Mouse (Mus musculus) gastrocnemius, postnatal 14 days (tissue): Measurements from ENCODE around the gene Edc3. TPM values are rescaled to one million over a fixed set of nuclear protein-coding genes. Genes with fewer than 3 reads are reported as not detected.

Experiments used
- DNase-seq: peaks from one replicate; pipeline ENCODE4 v3.0.0; 2021; ENCODE audit warnings: mixed read lengths
- intact Hi-C: fragments of 180-260 bp; cut with DNase I; formaldehyde crosslinking; loops from one replicate; pipeline ENCODE4 v1.15.1; 2025; ENCODE audit warnings: low total_unique reads
- total RNA-seq, 2 experiments: library from RNA; stranded (reverse); gene quantifications; 2 replicates each; pipeline ENCODE4 v1.2.3; 2021

The Edc3 gene
- total RNA-seq, 2 experiments from 2014 or later: 6.4 to 6.7 TPM

DNA sequence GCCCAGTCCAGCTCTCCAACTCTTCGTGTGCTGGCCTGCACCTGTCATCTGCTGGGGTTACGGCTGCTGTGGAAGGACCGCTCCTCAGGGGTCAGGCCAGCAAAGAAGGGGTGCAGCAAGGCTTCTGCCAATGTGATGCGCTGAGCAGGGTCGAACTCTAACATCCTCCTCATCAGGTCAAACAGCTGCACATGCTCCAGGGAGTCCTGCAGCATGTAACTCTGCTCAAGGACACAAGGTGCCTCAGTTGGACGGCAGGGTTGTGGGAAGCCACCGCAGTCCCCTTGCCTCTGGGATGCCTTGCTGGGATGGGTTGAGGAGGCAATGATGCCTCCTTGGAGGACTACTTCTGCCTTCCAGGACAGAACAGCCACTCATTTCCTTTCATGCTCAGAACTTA is 42.6 kb downstream of the Edc3 start:
- DNase-seq: no peak
- intact Hi-C loops: loop anchor here (10.0 kb wide), 1 partner anchor 206 kb away; no protein-coding TSS in a partner anchor

- no peak for DNase-seq
- intact Hi-C loops: loop anchor here (10.0 kb wide), 1 partner anchor 213 kb away; no protein-coding TSS in a partner anchor
Measured at GRCm38 (mm10) chr9:57757578-57757977, 49.2 kb downstream of the Edc3 start.

DNA sequence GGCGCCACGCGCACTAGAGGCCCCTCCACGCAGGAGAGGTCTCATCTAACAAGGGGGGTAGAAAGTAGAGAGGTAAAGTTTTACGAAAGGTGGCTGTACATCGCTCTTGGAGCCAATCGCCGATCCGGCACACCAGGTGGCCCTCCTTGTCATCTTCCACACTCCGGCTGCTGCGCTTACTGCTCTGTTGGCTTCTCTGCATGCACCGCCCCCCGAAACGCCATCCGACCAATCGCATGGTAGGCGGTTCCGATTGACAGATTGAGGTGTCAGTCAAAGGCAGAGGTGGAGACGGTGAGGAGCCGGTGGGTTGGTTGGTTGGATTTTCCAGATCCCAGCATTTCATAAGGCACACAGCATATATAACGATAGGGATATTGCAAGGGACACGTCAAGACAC is 50.2 kb downstream of the Edc3 start:
- intact Hi-C loops: loop anchor here (10.0 kb wide), 1 partner anchor 214 kb away; no protein-coding TSS in a partner anchor

GRCm38 (mm10) chr9:57759289-57759688 is 50.9 kb downstream of the Edc3 start:
- intact Hi-C loops: loop anchor here (10.0 kb wide), 1 partner anchor 214 kb away; no protein-coding TSS in a partner anchor
- DNase-seq: peak; percentile 79

More for the DNA sequence above, 50.2 kb downstream of the Edc3 start:
- DNase-seq: no peak

DNA sequence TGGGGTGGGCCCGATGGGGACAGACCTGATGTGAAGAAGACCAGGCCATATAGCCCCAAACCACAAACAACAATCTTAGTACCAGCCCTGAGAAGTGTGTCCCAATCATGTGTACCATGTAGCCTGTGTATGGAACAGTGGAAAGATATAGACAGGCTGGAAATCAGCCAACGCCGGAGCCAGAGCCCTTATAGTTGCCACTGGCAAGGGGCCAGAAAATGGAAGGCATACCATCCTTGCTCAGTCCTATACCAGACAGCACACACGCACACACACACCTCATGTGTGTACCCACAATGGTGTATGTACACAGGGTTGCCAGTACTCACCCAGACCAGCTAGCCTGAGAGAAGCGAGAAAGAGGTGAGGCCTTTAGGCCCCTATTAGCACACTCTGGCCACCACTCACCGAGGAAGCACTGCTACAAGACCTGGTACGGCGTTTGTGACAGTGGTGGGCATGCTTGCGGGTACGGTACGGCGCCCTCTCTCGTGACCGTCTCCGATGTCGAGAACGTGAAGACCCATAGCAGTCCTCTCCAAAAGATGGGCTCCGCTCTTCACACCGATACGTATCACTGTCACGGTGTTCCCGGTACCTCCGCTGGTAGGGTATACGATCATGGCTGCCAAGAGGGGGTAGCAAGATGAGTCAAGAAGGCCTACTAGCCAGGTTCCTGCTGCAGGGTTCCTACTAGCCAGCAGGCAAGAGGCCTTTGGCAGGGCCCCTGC is 52.2 kb downstream of the Edc3 start:
- intact Hi-C loops: no loop called here
- no peak for DNase-seq

GRCm38 (mm10) chr9:57761563-57762551 is 53.5 kb downstream of the Edc3 start:
- intact Hi-C loops: no loop called here

GRCm38 (mm10) chr9:57762563-57762991 is 54.2 kb downstream of the Edc3 start:
- intact Hi-C loops: no loop called here
- peak; percentile 40 for DNase-seq

More at GRCm38 (mm10) chr9:57761563-57762551, 53.5 kb downstream of the Edc3 start:
- DNase-seq: peak; percentile 51

GRCm38 (mm10) chr9:57764147-57764973 is 56.0 kb downstream of the Edc3 start:
- intact Hi-C loops: no loop called here
- DNase-seq: peak; percentile 84

- intact Hi-C loops: no loop called here
- DNase-seq: peak; percentile 97
Measured at GRCm38 (mm10) chr9:57764974-57765363, 56.6 kb downstream of the Edc3 start.

GRCm38 (mm10) chr9:57765364-57766351 is 57.3 kb downstream of the Edc3 start, which contains the start of gene Clk3:
Clk3 (minus strand) TSS chr9:57765860.
- intact Hi-C loops: no loop called here
- peak; percentile 75 for DNase-seq

- DNase-seq: no peak
- intact Hi-C loops: no loop called here
Measured at GRCm38 (mm10) chr9:57766431-57766830, 58.1 kb downstream of the Edc3 start.

GRCm38 (mm10) chr9:57767231-57767630 is 58.9 kb downstream of the Edc3 start:
- no peak for DNase-seq
- intact Hi-C loops: no loop called here

DNA sequence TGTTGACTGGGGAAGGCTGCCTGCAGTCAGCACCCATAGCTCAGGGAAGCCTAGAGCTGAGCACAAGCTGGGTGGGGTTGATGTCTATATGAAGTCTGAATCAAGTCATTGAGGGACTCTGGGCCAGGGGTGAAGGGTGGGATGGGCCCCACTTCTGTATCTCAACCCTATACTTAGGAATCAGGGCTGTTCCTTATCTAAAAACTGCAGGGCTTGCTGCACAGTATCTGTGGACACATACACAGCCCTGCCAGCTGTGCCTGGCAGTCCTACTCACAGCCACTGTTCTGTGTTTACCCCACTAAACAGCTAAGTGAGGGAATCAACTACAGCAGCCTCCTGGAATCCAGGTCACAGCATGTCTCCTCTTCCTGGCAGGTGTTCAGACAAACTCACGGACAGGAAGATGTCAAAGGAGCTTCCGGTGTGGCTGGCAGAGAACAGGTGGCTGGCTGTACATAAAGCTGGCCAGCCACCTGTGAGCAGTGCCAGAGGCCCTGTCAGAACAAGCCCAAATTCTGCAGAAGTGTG is 61.3 kb downstream of the Edc3 start:
- intact Hi-C loops: loop anchor here (10.0 kb wide), 2 partner anchors 65 to 225 kb away; partner anchors contain the start of gene Arid3b
- DNase-seq: no peak

DNA sequence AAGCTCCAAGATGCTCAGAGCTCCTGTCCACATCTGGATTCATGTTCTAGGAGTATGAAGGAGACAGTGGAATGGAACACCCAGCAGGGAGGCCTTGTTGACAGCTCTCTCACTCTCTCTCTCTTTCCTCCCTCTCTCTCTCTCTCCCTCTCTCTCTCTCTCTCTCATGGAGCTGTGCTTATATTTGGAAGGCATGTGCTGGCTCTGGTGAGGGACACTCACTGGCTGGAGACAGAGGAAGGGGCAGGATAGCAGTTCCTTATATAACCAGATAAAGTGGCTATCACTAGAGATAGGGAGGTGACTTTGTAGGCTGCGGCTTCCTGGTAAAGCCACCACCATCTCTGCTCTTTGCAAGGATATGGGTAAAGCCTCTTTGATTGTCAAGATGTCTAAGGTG is 61.9 kb downstream of the Edc3 start:
- intact Hi-C loops: loop anchor here (10.0 kb wide), 2 partner anchors 65 to 225 kb away; partner anchors contain the start of gene Arid3b

DNA sequence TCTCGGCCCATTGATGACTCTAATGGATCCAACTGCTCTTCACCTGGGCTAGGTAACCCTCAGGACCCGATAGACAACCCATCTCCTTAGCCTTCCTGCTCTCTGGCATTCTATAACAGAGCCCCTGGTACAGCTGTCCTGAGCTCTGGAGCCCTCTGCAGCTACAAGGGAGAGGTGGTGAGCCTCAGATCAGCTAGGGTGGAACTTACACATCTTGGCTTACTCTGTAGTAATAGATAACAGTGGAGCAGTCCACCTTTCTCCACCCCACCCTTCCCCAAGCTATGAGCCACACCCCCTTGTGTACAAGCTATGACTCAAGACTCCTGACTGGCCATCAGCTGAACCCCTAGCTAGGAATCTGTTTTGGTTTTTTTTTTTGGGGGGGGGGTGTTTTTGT is 62.5 kb downstream of the Edc3 start:
- intact Hi-C loops: loop anchor here (10.0 kb wide), 2 partner anchors 64 to 224 kb away; partner anchors contain the start of gene Arid3b
- DNase-seq: no peak

More for the DNA sequence above, 61.9 kb downstream of the Edc3 start:
- no peak for DNase-seq

GRCm38 (mm10) chr9:57773754-57774153 is 65.4 kb downstream of the Edc3 start:
- DNase-seq: no peak
- intact Hi-C loops: loop anchor here (10.0 kb wide), 2 partner anchors 61 to 221 kb away; partner anchors contain the start of gene Arid3b

GRCm38 (mm10) chr9:57774168-57774567 is 65.8 kb downstream of the Edc3 start:
- intact Hi-C loops: loop anchor here (10.0 kb wide), 2 partner anchors 61 to 221 kb away; partner anchors contain the start of gene Arid3b
- DNase-seq: no peak
